Mouse (Mus musculus): ENCODE data around the gene Gal3st2c. TPM values are rescaled to one million over a fixed set of nuclear protein-coding genes. Genes with fewer than 3 reads are reported as not detected.

The Gal3st2c gene
- not detected in 2 replicates for polyA plus RNA-seq (2015; fragmentation: Nextera tagmentation; extraction: Ambion mirVana)

DNA sequence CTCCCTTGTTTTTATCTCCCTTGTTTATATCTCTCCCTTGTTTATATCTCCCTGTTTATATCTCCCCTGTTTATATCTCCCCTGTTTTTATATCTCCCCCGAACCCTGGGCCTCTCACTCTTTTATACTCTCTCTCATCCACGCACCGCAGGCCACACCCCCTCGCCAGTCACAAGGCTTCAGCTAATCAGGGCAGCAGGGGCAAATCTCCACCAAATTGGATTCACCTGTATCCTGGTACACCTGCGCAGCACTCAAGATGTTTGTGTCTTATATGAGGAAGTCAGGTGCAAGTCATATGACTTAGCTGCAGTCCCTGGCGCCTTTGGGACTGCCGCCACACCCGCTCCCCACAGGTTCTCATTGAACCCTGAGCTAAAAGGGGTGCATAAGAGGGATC, at the start of gene Gal3st2c:
Gal3st2c (plus strand) TSS at position 301 of the 400 bp plus-strand sequence.

DNA sequence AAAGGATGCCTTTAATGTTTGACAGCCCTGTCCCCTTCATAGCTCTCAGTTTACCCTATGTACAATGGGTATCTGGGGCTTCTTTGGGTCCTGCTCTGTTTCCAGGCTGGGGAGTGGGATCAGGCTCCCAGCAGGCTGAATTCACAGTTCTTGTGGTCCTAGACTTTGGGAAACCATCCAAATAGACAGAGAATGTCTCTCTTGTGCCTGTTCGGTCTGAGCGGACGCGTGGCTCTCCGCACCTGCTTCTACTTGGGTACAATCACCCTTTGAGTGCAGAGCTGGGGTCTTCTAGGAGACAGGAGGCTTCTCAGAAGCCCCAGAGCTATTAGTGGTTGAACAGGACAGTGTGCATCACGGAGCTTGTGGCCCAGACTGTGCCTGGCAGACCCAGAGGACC, 29.8 kb downstream of the Gal3st2c start, which contains the start of gene Neu4:
Neu4 (plus strand) TSS at position 301 of the 400 bp plus-strand sequence.

DNA sequence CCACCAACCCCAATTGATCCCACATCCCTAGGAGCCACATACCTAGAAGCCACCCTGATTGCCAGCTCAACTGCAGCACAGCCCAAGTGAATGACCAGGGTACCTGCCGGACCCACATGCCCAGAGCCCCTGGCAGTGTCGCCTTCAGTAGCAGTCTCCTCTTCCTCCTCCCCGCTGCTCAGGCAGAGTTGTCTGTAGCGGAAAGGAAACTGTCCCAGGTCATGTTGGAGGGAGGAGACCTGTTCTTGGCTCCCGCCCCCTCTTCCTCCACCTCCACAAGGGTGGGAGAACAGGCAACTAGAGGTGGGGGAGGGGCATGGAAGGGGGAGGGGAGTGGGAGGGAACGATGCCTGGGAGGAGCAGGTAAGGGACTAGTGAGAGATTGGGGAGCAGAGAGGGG, 62.1 kb downstream of the Gal3st2c start, which contains the start of gene Pdcd1:
Pdcd1 (minus strand) TSS at position 181 of the 400 bp plus-strand sequence.

Other genes starting within 250 kb of the Gal3st2c start
- gene Atg4b, start 239.0 kb upstream of the Gal3st2c start, polyA plus RNA-seq (2015; fragmentation: Nextera tagmentation; extraction: Ambion mirVana) = 54.1 and 57.4 TPM in 2 replicates
- gene Thap4, start 235.6 kb upstream of the Gal3st2c start, polyA plus RNA-seq (2015; fragmentation: Nextera tagmentation; extraction: Ambion mirVana) = 32.5 and 34.3 TPM in 2 replicates
- 103 and 110 TPM in 2 replicates for gene Dtymk, start 188.6 kb upstream of the Gal3st2c start, polyA plus RNA-seq (2015; fragmentation: Nextera tagmentation; extraction: Ambion mirVana)
- 7.5 and 8.4 TPM in 2 replicates for gene Ing5, start 186.5 kb upstream of the Gal3st2c start, polyA plus RNA-seq (2015; fragmentation: Nextera tagmentation; extraction: Ambion mirVana)
- gene D2hgdh, start 165.6 kb upstream of the Gal3st2c start, polyA plus RNA-seq (2015; fragmentation: Nextera tagmentation; extraction: Ambion mirVana) = 5.9 and 6.5 TPM in 2 replicates
- gene Gal3st2, start 129.2 kb upstream of the Gal3st2c start, polyA plus RNA-seq (2015; fragmentation: Nextera tagmentation; extraction: Ambion mirVana) = 0.22 and 0.54 TPM in 2 replicates
- 0.06 and 0.11 TPM in 2 replicates for gene Gal3st2b, start 72.2 kb upstream of the Gal3st2c start, polyA plus RNA-seq (2015; fragmentation: Nextera tagmentation; extraction: Ambion mirVana)
- gene Neu4, start 29.9 kb downstream of the Gal3st2c start, polyA plus RNA-seq (2015; fragmentation: Nextera tagmentation; extraction: Ambion mirVana) = not detected in 2 replicates
- gene Pdcd1, start 62.0 kb downstream of the Gal3st2c start, polyA plus RNA-seq (2015; fragmentation: Nextera tagmentation; extraction: Ambion mirVana) = not detected in 2 replicates

Data from urinary bladder, postnatal 0 days (tissue).